In the genomic region with DNA sequence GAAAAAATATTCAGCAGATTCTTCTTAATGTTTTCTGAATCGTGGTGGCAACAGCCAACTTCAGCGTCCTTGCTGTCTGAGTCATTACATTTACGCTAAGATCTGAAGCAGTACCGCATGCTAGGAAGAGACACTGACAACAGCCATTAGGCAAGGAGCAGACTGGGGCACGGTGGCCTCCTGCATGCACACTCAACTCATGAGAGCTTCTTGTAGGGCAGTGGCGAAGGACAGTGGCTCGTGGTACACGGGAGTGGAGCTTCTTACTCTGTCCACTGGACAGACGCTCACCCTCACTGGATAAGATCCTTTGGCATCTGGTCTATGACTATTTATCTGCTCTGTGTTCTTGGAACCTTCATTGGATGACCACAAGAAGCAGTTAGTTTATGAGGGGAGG, we compare ENCODE assay signal across 27 mouse cellular contexts. TPM values are rescaled to one million over a fixed set of nuclear protein-coding genes. Genes with fewer than 3 reads are reported as not detected.
"Had no signal": no experiment of that assay in that cellular context is flagged by ENCODE, and none has a peak within 500 bp of the region (broad histone marks: within the 10 kb centered on the region; RNA-seq: fewer than 3 reads in every experiment).

No protein-coding gene starts in this region.

- H3K4me1 ChIP-seq: midbrain, embryonic 10.5 days; midbrain, embryonic 12.5 days; neural tube, embryonic 13.5 days; neural tube, embryonic 15.5 days had no signal

- H3K9me3 ChIP-seq: midbrain, embryonic 10.5 days; midbrain, embryonic 12.5 days; neural tube, embryonic 13.5 days; neural tube, embryonic 15.5 days had no signal

- H3K27ac ChIP-seq: midbrain, embryonic 10.5 days; midbrain, embryonic 12.5 days; neural tube, embryonic 13.5 days; neural tube, embryonic 15.5 days had no signal

- H3K9ac ChIP-seq: lung, embryonic 14.5 days; midbrain, embryonic 12.5 days; neural tube, embryonic 13.5 days; neural tube, embryonic 15.5 days had no signal

- H3K4me3 ChIP-seq: midbrain, embryonic 10.5 days; midbrain, embryonic 12.5 days; myocyte; neural tube, embryonic 13.5 days; neural tube, embryonic 15.5 days had no signal

- H3K27me3 ChIP-seq: midbrain, embryonic 12.5 days; neural tube, embryonic 13.5 days; neural tube, embryonic 15.5 days had no signal

- DNase-seq: lung, adult 18-20 months; lung, embryonic 14.5 days; lung, postnatal 10 days; lung, postnatal 4 days; midbrain, embryonic 14.5 days; retina, postnatal 1 day; right cerebral cortex, adult 18-20 months; right cerebral cortex, postnatal 25 days; right cerebral cortex, postnatal 4 days; spleen, adult 18-20 months; thymus, adult 18-20 months; thymus, postnatal 14 days; thymus, postnatal 36 days had no signal

- H3K36me3 ChIP-seq: neural tube, embryonic 13.5 days; neural tube, embryonic 15.5 days had no signal

- H3K4me2 ChIP-seq: lung, embryonic 14.5 days; midbrain, embryonic 12.5 days; neural tube, embryonic 13.5 days; neural tube, embryonic 15.5 days had no signal

RNA-seq across cellular contexts. Expression of a gene that starts 18.8 kb away (rescaled TPM):
- total RNA-seq: megakaryocyte, adult 5-6 weeks; megakaryocyte-erythroid progenitor cell, adult 5-6 weeks had no signal
- polyA plus RNA-seq: lung, embryonic 14.5 days; lung, embryonic 16.5 days; midbrain, embryonic 10.5 days; midbrain, embryonic 12.5 days; midbrain, embryonic 14.5 days; myocyte; neural tube, embryonic 11.5 days; neural tube, embryonic 13.5 days; neural tube, embryonic 15.5 days; thymus, postnatal 0 days had no signal

RNA-seq across cellular contexts. Expression of a gene that starts 45.3 kb away (rescaled TPM):
- total RNA-seq: megakaryocyte, adult 5-6 weeks; megakaryocyte-erythroid progenitor cell, adult 5-6 weeks had no signal
- polyA plus RNA-seq: liver, embryonic 16.5 days; lung, embryonic 14.5 days; lung, embryonic 16.5 days; midbrain, embryonic 10.5 days; midbrain, embryonic 12.5 days; midbrain, embryonic 14.5 days; myocyte; neural tube, embryonic 11.5 days; neural tube, embryonic 13.5 days; neural tube, embryonic 15.5 days; small intestine, adult 2 months; stomach, embryonic 14.5 days; stomach, embryonic 16.5 days had no signal

RNA-seq across cellular contexts. Expression of a gene that starts 45.8 kb away (rescaled TPM):
- total RNA-seq: megakaryocyte, adult 5-6 weeks; megakaryocyte-erythroid progenitor cell, adult 5-6 weeks had no signal
- polyA plus RNA-seq: liver, embryonic 16.5 days; lung, embryonic 14.5 days; lung, embryonic 16.5 days; midbrain, embryonic 10.5 days; midbrain, embryonic 12.5 days; midbrain, embryonic 14.5 days; myocyte; neural tube, embryonic 11.5 days; neural tube, embryonic 13.5 days; neural tube, embryonic 15.5 days; stomach, embryonic 16.5 days had no signal
